Mouse (Mus musculus) CH12.LX (cell line): ENCODE results near the gene Slc27a1.

Experiments
- CTCF ChIP-seq, 2 experiments: IDR thresholded peaks in 1 of 2; conservative IDR thresholded peaks in 1 of 2; 2 replicates each; pipeline ENCODE4 v1.5.1; 2011 to 2012; ENCODE audit warnings: low read depth in 2 of 2, low read length in 2 of 2, improper control_type of control experiment in 1 of 2, inconsistent platforms in 1 of 2, mild to moderate bottlenecking in 1 of 2, moderate library complexity in 1 of 2
- E2F4 ChIP-seq: IDR thresholded peaks from 2 replicates; pipeline ENCODE4 v1.6.1; 2011; ENCODE audit warnings: low read depth, low read length, improper control_type of control experiment; ENCODE audit not compliant: insufficient replicate concordance
- MAFK ChIP-seq: IDR thresholded peaks from 2 replicates; pipeline ENCODE4 v1.6.1; 2011; ENCODE audit warnings: low read length, improper control_type of control experiment; ENCODE audit not compliant: insufficient replicate concordance
- MAX ChIP-seq: IDR thresholded peaks from 2 replicates; pipeline ENCODE4 v1.6.1; 2011; ENCODE audit warnings: low read length, improper control_type of control experiment
- MYC ChIP-seq: IDR thresholded peaks from 2 replicates; pipeline ENCODE4 v1.6.1; 2011; ENCODE audit warnings: low read depth, mild to moderate bottlenecking, improper control_type of control experiment, low read length
- POLR2A ChIP-seq: IDR thresholded peaks from 2 replicates; pipeline ENCODE4 v1.6.1; 2011; ENCODE audit warnings: low read depth, mild to moderate bottlenecking, improper control_type of control experiment, low read length
- RCOR1 ChIP-seq: conservative IDR thresholded peaks from 2 replicates; pipeline ENCODE4 v1.6.1; 2012; ENCODE audit warnings: low read depth, mild to moderate bottlenecking, inconsistent platforms, low read length, improper control_type of control experiment
- SIN3A ChIP-seq: IDR thresholded peaks from 2 replicates; pipeline ENCODE4 v1.6.1; 2012; ENCODE audit warnings: low read length, improper control_type of control experiment, inconsistent platforms
- SMC3 ChIP-seq: IDR thresholded peaks from 2 replicates; pipeline ENCODE4 v1.6.1; 2011; ENCODE audit warnings: low read depth, low read length, improper control_type of control experiment
- TBP ChIP-seq: conservative IDR thresholded peaks from 2 replicates; pipeline ENCODE4 v1.6.1; 2011; ENCODE audit warnings: low read depth, low read length, improper control_type of control experiment

- TF ChIP-seq SMC3 (no peak), MAX (no peak), CTCF (conservative IDR thresholded peaks at IDR 0.05 in 1 of 2, IDR thresholded peaks at IDR 0.05 in 1 of 2; ENCODE audit: low read depth in 2 of 2, low read length in 2 of 2) (no peak), TBP (no peak), RCOR1 (no peak), MYC (no peak), SIN3A (no peak), E2F4 (no peak), MAFK (no peak), POLR2A (no peak)
These were observed 14.7 kb upstream of the Slc27a1 start for GRCm38 (mm10) chr8:71554001-71554400.
